Mouse (Mus musculus) adrenal gland, adult (tissue): ENCODE measurements at regions not wholly inside any gene's neighbourhood (a gene's known extent, or its start where the extent isn't known, plus 50 kb on each side); places are given as distances from the start of the nearest gene placed in this dataset.

Experiments used
- DNase-seq, 2 experiments: peaks; one replicate each; pipeline ENCODE4 v3.0.0; 2022 to 2023; ENCODE audit warnings: low spot score in 1 of 2; ENCODE audit not compliant: inconsistent age in 2 of 2

DNA sequence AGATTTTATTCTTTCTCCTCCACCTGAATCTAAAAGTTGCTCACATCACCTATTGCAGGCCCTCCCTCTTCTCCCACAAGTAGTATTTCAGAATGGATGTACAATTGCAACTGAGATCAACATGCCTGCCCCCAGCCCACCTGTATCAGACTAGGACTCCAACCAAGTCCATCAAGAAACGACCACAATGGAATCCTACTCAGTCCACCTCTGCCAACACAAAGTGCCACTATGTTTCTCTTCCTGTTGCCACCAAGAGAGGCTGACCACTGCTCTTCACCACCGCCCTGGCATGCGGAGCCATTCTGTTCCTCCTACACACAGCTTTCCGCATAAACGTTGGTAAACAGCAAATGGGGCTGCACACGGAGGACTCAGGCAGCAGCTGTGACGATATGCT is 113.1 kb upstream of the Hnrnpa3 start:
- DNase-seq, result no peak

DNA sequence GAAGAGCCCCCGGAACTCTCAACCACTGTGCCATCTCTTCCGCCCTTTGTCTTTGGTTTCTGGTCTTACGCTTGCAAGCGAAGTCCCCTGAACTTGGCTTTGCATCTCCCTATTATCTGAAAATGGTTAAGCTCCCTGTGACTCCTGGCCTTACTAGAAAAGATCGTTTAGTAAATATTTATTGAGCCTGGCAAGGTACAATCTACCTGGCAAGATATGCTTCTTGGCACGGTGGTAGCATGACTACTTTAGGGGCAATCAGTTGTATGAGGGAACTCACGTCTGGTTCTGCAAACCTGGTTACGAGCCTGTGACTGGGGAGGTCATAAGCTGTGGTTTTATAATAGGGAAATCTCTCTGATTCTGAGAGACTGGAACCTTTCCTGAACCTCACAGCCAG is 103.4 kb upstream of the Hnrnpa3 start:
- no peak for DNase-seq

DNA sequence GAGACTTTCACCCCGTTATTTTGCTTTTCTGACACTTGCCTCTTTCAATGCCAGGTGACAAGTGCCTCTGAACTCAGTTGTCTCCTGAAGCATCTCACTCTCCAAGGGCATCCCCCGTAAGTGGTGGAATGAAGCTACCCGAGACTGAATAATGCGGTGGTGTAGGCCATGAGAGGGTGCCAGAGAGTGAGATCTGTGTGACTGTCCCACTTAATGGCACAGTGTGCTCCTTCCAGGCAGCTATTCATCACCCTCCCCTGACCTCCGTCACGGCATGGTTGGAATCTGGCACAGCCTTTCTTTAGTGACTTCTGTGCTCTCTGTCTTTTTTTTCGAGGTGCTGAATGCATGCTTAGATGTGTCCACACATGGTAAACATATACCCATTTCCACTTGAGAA is 102.3 kb upstream of the Hnrnpa3 start:
- DNase-seq, result peak; percentile 46 to 54

DNA sequence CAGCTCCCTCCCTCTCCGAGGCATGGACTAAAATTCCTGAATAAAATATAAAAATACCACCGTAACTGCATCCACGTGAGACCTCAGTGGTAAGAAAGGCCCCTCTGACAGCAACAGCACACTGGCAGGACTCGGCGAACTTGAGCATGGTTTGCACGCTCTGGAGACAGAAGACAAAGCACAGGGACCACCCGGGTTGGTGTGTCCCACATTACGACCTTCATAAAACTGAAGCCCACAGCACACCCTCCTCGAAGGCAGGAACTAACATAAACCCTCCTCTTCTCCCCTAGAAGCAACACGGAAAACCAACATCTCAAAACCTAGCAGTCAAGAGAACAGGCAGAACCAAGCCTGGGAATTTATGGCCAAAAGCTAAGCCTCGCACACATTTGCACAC is 101.7 kb upstream of the Hnrnpa3 start:
- no peak for DNase-seq

DNA sequence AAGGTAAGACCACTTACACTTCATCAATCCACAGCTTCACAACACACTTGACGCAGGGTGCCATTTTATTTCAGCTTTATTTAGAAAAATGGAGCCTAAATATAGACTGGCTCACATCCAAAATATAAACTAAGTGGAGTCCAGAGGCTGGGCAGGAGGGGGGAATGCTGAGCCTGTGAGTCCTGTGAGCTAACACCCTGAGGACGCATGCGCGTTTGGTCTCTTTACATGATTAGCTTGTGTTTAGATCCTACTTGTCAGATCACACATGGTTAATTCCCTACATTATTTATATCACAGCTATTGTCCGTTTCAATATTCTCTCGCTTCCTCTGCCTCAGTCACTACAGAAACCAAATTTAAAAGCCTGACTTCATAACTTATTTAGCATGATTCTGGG is 99.1 kb upstream of the Hnrnpa3 start:
- DNase-seq, result no peak

DNA sequence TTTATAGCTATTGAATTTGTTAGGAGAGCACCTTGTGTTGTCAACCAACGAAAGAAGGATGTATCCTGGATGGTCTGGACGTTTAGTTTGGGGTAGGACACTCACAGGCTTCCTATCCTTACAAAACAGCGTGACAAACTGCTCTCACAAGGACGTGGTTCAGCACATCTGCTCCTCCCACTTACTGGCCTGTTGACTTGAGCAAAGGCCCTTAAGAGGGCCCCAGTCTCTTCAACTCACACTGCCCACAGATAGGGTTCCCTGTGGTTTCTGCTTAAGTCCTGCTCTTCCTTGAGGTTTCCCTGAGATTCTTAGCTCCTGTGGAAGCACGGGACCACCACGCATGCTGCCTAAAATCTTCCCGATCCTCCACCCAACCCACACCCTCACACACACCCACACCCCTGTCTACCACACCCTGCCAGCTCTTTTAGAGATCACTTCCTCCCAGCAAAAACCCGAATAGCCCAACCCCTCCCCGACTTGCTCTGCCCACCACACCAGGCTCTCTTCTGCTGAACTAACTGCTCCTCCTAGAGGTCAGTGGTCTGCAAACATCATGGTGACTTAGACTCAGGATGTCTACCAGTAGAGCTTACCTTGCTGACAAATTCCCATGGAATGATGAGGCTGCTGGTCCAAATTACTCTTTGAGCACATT is 95.7 kb upstream of the Hnrnpa3 start:
- DNase-seq, result no peak

DNA sequence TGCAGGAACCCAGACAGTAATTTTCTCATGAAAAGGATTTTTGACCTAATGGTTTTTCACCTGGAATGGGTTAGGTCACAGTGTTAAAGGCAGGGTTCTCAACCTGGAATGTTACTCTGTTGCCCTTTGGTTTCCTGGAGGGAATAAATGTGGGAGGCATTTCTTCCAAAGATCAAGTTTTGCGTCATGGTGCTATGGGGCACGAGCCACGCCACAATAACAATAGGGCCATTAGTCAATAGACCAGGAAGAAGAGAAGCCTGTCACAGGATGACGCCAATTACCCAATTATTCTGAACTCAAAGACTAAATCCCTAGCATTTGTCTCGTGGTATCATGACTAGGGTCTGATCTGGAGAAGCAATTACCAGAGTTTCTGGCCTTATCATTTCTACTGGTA is 94.3 kb upstream of the Hnrnpa3 start:
- DNase-seq, result no peak

DNA sequence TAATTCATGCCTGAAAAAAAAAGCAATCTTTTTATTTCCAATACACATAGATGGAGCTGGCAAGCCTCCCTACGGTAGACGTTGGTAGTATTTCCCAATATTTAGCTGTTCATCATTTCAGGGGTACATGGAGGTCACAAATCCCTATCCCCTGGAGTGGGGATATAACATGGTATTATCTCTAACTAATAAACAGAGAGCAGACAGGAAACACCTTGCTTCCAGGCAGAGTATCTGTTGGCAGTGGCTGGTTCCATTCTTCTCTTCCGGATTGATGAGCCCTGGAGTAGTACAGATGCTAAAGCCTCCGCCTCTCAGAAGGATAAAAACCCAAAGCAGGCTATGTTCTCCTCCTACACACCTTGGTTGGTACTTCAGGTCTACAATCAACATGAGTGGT is 91.9 kb upstream of the Hnrnpa3 start:
- no peak for DNase-seq

DNA sequence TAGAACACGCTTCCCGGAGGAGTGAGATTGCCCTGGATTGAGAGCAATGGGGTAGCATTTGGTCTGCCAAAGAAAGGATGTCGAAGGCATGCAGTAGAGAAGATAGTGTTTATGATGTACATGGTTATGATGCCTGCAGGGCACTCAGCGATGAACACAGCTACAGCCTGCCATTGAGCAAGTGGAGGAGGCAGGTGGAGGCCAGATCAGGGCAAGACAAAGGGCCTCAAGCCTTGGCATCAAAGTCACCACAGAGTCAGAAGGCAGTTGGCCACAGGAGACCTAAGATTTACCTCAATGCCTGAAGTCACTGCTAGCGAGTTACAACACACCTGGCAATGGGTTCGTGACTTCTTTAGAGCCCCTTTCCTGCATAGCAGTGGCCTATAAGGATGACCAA is 89.3 kb upstream of the Hnrnpa3 start:
- DNase-seq, result no peak

DNA sequence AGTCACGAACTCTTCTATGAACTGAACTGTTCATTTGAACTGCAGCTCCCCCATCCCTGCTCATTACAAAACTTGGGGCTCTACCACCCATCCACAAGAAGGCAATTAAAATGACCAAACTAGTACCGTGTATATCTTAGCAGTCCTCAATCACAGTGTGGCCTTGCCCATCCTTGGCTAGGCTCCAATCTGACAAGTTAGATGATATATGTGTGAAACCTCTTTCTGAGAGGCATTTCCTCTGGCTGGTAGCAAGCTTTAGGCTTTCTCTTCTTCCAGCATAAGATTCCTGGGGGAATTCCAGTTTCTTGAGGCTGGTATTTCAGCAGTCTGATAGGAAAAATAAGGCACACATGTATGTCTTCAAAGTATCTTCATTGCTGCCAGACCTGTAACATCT is 88.8 kb upstream of the Hnrnpa3 start:
- peak; percentile 38 to 78 for DNase-seq

DNA sequence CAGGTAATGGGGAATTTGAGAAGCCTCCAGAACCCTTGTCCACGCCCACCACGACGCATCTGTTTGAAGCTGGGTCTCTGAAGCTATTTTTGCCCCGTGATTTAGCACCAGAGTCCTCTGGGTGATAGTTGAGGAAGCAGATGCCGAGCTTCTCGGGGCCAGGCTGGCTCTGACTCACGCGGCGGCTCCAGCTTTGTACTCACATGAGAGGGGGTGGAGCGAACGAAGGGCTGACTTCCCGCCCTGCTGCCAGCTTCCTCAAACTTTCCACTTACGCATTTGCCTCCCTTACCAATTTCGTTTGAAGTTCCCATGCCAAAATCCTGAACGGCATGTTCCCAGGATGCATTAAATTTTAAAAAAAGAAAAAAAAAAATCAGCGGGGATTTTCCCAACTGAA is 74.1 kb upstream of the Hnrnpa3 start:
- DNase-seq, result peak; percentile 93 to 96

DNA sequence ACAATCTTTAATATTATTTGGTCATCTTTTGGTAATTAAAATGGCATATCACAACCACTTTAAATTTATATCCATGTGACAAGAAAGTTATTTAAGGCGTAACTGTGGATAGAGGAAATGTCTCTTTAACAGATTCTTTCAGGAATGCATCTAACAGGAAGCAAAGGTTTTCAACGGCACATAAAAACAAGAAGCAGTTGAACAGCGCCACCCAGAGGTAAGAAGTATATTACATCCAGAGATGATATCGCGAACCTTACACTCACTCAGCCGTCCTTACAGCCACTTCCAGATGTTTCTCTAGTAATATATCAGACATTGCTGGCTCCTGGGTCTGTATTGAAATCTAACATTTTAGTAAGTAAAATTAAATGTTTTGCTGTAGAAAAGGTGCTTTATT is 70.5 kb upstream of the Hnrnpa3 start:
- peak; percentile 51 to 95 for DNase-seq

DNA sequence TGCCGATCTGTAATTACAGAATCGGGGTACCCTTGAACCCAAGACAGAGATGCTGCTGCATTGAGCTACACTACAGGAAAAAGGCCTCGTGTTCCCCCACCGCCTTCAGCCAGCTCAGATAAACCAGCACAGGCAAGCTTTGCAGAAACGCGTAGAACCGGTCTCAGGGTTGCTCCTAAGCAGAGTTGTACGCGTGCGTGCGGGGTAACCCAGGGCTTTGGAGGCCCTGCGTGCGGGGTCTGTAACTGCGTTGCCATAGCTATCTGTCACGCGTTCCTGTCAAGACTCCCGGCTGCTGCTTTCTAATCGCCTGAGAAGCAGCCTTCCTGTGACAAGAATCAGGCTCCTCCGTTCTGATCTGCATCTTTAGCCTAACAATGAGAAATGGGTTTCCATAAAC is 69.6 kb upstream of the Hnrnpa3 start:
- DNase-seq, result peak in 1 of 2 experiments; percentile 42

DNA sequence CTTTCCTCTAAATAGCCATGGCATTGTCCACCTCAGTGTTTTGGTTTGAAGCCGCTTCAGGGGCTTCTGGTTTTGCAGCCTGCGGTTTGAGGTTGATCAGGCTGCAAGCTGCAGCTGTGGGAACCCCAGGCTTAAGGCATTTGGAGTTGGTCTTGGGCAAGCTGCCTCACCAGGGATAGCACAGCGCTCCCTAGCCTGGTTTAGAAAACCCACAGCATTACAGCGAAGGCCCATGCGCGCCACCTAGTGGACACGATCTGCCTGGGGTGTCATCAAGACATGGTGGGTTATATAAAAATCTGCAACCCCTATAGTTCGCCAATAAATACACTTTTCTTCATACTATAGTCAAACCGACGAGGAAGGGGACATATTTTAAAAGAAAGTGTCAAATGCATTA is 68.9 kb upstream of the Hnrnpa3 start:
- peak; percentile 86 to 96 for DNase-seq

DNA sequence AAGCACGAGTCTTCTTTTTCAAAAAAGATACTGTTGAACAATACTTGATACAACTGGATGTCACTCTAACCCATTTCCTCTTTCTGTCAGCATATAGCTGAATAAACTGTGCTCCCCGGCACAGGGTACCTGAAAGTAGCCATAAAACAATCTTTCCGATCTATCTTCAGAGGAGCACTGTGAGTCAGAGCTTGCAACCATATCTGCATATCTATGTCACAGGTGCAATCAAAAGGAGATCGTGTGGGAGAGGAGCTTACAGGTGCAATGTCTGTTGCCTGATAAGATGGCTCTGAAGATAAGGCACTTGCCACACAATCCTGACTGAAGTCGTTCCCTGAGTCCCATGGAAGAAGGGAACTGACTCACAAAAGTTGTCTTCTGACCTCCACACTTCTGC is 58.5 kb upstream of the Hnrnpa3 start:
- no peak for DNase-seq

DNA sequence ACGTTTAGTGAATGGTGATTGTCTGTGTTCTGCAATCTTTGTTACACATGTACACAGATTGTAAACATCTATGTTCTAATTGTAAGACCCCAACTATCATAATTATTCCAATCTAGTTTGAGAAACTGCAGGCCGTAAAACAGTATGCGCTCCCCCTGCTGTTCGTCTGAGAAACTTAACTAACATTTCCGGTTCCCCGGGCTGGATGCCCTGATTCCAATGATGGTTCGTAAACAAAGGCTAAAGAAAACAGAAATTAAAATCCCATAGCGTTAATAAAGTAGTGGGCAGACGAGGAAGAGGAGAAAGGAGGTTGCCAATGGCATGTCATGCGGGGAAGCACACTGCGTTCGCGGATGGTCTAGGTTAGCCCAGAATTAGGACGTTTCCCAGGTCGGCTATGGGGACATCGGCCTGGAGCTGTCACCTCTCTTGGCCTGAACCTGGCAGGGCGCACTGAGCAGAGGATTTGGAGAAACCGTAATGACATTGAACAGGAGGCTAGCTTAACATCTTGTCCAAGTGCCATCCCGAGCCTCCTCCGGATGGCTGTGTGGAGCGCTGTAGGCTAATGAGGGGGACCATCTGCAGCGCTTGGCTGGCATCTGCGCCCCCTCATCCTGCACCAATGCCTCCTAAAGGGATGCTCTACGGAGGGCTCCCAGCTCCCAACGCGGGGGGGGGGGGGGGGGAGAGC is 55.7 kb upstream of the Hnrnpa3 start:
- peak; percentile 43 to 82 for DNase-seq

DNA sequence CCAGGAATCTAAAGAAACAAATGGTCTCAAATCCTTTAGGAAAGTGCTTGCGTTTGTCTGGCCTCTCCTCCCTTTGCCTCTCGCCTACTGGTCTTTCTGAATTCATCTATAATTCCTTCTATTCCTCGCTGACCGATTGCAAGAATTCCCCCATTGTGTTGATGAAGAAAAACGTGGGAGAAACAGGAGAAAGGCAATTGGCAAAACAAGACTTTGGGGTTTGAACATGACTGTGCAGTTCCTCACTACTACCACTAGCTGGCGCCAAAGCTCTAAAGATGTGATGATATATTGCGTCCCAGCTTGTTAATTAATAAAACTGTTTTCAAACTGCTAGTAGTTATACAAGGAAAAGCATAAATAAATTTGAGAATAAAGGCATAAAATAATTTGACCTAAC is 53.4 kb upstream of the Hnrnpa3 start:
- peak; percentile 33 to 87 for DNase-seq

DNA sequence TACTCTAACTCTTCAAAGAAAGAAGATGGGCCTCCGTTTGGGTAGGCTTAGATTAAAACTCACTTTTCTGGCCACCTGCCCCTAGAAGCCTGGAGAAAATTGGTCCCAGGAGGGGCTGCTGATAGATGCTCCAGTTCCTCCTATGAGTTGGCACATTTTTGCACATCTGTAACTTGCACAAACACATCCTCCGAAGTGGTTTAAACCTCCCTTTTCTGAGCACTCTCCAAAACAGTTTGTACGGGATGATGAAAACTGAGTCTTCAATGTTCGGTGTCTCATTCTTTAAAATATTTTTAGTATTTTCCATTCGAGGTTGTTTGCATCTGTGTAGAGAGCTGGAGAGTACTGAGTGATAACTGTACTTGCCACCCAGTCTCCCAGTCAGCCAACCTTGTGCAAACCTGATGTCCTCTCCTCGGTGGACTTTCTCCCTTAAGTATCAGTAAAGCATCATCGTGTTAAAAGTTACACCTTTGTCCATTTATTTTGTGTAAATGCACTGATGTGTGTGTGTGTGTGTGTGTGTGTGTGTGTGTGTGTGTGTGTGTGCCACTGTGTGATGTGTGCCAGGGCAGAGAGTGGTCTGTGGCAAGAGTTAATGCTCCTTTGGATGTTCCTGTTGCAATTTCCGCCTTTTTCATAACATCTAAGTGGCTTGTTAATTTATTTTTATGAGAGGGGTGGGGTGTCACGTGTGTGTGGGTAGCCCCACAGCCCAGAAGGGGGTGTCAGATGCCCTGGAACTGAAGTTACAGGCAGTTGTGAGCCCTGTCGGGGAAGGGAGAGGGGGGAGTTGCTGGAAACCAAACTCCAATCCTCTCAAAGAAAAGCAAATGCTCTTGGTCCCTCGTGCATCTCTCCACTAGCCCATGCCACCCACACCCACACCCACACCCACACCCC is 51.8 kb upstream of the Hnrnpa3 start:
- DNase-seq, result no peak

DNA sequence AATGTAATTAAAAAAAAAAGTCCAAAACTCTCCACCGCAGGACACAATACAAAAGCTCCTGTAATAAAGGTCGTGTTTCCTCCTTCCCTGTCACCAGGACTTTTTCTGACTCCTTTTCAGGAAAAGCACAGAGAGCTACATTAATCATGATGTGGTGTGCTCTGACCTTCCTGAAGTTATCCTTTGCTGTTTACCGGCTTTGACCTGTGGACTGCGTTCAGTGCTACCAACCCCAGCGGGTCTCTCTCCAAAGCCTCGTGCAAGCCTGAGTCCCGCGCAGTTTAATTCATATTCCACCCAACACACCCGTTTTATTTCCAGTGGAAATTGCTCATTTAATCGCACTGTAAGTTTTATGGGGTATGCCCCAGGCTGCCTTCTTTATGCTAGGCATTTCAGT is 51.1 kb upstream of the Hnrnpa3 start:
- DNase-seq, result peak; percentile 39 to 71

DNA sequence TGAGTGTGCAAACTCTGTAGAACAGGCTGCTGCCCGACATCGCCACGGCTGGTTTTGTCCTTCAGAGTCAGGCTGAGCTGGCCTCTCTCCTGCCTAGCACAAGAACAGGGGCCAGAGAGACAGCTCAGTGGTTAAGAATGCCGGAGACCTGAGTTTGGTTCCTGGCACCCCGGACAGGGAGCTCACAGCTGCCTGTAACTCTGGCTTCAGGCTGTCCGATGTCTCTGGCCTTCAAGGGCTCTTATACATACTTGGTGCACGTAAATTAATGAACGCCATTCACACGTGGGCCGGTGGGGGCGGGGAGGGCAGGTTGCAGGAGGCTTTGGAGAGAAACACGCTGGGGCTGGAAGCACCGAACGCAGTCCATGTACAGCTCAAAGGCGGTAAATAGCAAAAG is 50.6 kb upstream of the Hnrnpa3 start:
- peak; percentile 73 to 89 for DNase-seq

DNA sequence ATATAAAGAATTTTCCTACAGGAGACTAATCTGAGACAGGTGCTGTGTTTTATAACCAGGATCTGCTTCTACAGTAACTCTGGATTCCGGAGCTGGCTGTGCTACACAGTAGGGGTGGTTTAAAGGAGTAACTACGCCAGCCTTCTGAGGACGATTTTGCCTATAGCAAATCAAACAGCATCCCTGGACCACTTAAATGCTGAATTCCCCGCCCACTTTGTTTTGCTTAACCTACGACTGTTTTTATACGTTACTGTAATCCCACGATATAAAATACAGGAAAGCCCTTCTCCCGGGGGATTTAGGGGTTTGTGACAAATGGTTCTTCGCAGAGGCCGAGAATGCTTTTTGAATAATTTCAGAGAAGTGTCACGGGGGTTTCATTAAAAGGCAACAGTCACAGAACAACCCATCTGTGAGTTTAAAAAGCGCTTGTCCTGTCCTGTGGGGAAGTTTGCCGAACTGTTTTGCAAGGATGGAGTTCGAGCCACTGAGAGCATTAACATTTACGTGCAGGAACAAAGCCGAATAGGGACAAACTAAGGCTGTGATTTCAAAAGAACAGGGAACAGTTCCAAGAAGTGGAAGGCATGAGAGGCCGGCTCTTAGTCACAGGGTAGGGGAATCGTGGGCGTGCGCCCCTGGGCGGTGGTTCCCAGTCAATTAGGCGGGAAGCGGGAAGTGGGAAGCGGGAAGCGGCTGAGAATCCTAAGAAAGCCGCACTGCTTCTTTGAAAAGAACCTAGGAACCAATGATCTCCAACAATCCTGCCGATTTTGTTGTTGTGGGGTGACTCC is 49.7 kb upstream of the Hnrnpa3 start:
- DNase-seq, result peak; percentile 48 to 86
